Mouse (Mus musculus): ENCODE results near the gene Eddm3b. TPM values are rescaled to one million over a fixed set of nuclear protein-coding genes. Genes with fewer than 3 reads are reported as not detected.
"Not testable (repeated sequence)": the region's sequence is repeated elsewhere in the genome, so short reads cannot be mapped to it uniquely, and the experiment has no call there.

Gene Eddm3b
- polyA plus RNA-seq, 1 experiment from 2014 or later = not detected

DNA sequence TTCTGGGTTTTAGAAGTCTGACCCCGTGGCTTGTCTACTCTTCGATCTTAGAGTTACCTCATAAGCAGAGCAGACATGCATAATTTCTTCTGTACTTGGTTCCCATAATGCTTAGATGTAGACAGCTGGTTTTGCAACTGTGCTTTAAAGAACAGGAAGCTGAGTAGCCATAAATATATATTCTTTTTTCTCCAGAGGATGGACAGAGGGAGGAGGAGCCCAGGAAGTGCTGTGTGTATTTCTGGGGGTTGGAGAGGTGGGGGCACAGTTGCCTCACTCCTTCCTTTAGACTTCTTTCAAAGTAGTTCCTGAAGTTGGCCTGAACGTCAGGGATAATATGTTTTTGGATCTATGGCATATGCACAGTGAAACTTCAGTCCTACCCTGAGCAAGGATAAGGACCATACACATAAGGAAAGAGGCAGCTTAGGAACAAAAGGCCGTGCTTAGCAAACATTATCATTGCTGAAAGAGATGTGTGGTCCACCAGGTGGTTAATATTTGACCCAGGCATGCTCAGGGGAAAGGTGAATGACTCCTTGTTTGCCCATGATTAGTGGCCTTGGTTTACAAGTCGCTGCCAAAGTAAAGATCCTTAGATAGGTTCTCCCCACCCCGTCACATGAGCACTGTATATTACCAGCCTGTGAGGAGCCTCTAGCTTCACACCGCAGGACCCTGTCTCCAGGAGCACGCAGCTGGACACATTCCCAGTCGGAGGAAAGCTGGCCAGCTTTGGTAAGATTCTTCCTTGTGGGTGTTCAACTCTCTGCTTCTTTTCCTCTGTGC is 18.3 kb upstream of the Eddm3b start:
- peak; percentile 53; the same call in 1 of the 2 replicates for ATAC-seq (ENCODE audit: insufficient read depth)
- no peaks in the 10 kb centered on the region for H3K36me3 ChIP-seq (replicated peaks)
- no peak overlapping the region for H3K4me3 ChIP-seq (replicated peaks)
- H3K27me3 ChIP-seq = peaks cover 4% of the 10 kb centered on the region; the same call in 1 of the 2 replicates
- 44% methylated on average over 9 of the region's 9 CpGs for WGBS (ENCODE audit: insufficient replicate concordance)
- no peak overlapping the region for H3K9ac ChIP-seq
- no peak overlapping the region for H3K27ac ChIP-seq (replicated peaks)
- H3K4me1 ChIP-seq (replicated peaks) = peaks cover 49% of the 10 kb centered on the region
- H3K4me2 ChIP-seq = peak overlapping the region; percentile 15
- no peaks in the 10 kb centered on the region for H3K9me3 ChIP-seq (replicated peaks)

DNA sequence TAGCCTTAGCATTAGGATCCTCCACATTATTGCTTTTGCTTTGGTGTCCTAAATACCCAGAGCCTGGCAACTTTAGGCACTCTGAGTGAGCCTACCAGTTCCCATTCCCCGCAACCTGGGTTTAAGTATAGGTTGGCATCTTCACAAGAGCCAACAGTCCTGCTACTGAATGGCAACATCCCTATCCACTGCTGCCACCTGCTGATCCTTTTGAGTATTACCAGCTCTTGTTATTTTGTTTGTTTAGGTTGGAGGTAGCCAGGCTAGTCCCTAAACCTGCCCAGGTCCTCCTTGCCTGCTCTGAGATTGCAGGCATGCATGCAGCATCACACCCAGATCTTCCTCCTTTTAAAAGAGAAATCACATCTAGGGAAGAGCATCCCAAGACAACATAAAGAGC is 15.9 kb upstream of the Eddm3b start:
- not testable (repeated sequence) for H3K4me3 ChIP-seq (replicated peaks); H3K27me3 ChIP-seq; H3K36me3 ChIP-seq (replicated peaks); H3K4me2 ChIP-seq; ATAC-seq (ENCODE audit: insufficient read depth); H3K9ac ChIP-seq; H3K27ac ChIP-seq (replicated peaks); H3K9me3 ChIP-seq (replicated peaks)
- 34% methylated on average over 1 of the region's 1 CpGs for WGBS (ENCODE audit: insufficient replicate concordance)
- H3K4me1 ChIP-seq (replicated peaks) = peaks cover 34% of the 10 kb centered on the region

DNA sequence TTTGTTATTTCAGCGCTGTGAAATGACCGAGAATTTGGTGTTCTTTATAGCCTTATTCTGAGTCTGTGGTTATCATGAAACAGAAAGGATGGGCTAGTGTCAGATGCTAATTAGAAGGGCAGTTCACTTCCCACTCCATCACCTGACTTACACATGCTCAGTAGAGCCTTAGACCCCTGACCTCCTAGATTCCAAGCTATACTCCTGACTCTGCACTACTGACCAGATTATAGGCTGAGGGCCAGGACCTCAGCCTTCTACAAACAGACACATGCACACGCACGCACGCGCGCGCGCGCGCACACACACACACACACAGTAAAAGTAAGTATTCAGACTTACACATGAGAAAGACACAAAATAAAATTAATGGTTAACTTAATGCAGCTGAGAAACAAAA is 15.3 kb upstream of the Eddm3b start:
- H3K27me3 ChIP-seq = no peaks in the 10 kb centered on the region
- H3K4me2 ChIP-seq = no peak overlapping the region
- H3K36me3 ChIP-seq (replicated peaks) = no peaks in the 10 kb centered on the region
- 90% methylated on average over 11 of the region's 11 CpGs for WGBS (ENCODE audit: insufficient replicate concordance)
- H3K9me3 ChIP-seq (replicated peaks) = no peaks in the 10 kb centered on the region
- no peak overlapping the region for H3K9ac ChIP-seq
- no peak for ATAC-seq (ENCODE audit: insufficient read depth)
- peaks cover 27% of the 10 kb centered on the region for H3K4me1 ChIP-seq (replicated peaks)
- no peak overlapping the region for H3K27ac ChIP-seq (replicated peaks)
- H3K4me3 ChIP-seq (replicated peaks) = no peak overlapping the region

DNA sequence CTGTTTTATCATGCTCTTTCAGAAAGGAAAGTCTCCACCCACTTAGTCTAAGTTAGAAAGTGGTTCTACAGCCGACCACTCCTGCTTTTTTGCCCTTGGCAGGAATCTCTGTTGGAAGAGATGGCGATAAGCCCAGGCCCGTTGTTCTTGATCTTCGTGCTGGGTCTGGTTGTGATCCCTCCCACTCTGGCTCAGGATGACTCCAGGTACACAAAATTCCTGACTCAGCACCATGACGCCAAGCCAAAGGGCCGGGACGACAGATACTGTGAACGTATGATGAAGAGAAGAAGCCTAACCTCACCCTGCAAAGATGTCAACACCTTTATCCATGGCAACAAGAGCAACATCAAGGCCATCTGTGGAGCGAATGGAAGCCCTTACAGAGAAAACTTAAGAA is 12.9 kb upstream of the Eddm3b start:
- Histone ChIP-seq H3K4me2 (no peak overlapping the region), H3K9me3 (replicated peaks) (no peaks in the 10 kb centered on the region), H3K4me1 (replicated peaks) (peaks cover 18% of the 10 kb centered on the region), H3K27me3 (no peaks in the 10 kb centered on the region), H3K36me3 (replicated peaks) (no peaks in the 10 kb centered on the region), H3K9ac (no peak overlapping the region), H3K27ac (replicated peaks) (no peak overlapping the region), H3K4me3 (replicated peaks) (no peak overlapping the region)
- ATAC-seq (ENCODE audit: insufficient read depth) = no peak
- WGBS (ENCODE audit: insufficient replicate concordance) = 64% methylated on average over 9 of the region's 9 CpGs

DNA sequence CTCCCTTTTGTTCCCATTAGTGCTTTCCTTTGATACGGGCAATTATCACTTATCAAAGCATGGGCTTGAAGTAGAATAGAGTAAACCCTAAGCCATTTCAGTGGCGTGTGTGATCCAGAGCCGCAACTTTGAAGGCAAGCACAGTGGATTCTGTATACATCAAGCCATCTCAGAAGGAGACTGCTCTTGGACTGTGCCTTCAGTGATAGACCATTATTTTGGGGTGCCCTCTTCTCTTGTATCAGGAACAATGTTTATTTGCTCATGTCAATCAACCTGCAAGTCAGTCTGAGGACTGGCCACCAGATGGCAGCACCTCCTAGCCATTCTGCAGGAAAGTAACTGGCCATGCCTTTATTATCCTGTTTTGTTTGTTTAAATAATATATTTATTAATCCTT is 11.0 kb upstream of the Eddm3b start:
- no peak; the same call in 1 of the 2 replicates for ATAC-seq (ENCODE audit: insufficient read depth)
- no peak overlapping the region for H3K27ac ChIP-seq (replicated peaks)
- H3K9me3 ChIP-seq (replicated peaks) = no peaks in the 10 kb centered on the region
- H3K27me3 ChIP-seq = no peaks in the 10 kb centered on the region
- no peak overlapping the region for H3K4me2 ChIP-seq
- H3K36me3 ChIP-seq (replicated peaks) = no peaks in the 10 kb centered on the region
- peaks cover 24% of the 10 kb centered on the region for H3K4me1 ChIP-seq (replicated peaks)
- H3K4me3 ChIP-seq (replicated peaks) = no peak overlapping the region
- WGBS (ENCODE audit: insufficient replicate concordance) = 70% methylated on average over 3 of the region's 3 CpGs
- H3K9ac ChIP-seq = no peak overlapping the region

DNA sequence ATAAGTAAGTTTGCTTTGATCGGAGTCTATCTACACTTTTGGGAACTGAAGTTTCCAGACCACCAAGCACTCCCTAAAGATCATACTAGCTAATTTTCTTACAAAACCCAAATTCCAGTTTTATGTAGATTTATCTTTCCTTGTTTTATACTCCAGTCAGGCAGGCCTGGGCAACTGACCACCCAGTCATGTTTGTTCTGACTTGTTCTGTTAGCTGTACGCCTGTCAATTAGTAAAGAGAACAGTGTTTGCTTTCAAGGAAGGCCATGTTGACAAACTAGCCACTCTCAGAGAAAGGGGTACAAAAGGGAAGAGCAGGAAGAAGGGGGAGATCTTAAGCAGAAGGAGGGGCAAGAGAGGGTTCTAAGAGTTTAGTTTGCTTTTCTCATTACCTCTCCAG is 9.9 kb upstream of the Eddm3b start:
- ATAC-seq (ENCODE audit: insufficient read depth) = no peak
- H3K27ac ChIP-seq (replicated peaks) = no peak overlapping the region
- no peaks in the 10 kb centered on the region for H3K36me3 ChIP-seq (replicated peaks)

DNA sequence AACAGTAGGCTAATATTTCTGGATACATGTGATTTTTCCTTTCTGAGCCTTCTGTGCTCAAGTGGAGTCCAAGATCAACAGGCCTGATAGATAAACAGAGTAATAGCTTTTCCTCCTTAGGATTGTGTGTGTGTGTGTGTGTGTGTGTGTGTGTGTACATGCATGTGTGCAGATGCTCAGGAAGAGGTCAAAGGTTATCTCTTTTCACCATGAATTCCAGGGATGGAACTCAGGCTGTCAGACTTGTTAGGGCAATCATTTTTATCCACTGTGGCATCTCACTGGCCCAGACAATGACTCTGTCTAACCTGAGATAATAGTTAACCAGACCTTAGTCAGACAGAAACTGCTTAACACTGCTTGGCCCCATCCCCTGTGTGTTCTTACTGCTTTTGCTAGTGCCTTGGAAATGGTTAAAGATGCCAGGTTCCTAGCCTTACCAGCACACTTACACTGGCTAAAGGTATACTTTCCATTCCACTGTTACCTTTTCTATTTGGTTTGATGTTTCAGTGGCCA is 7.7 kb upstream of the Eddm3b start:
- Histone ChIP-seq H3K4me1 (replicated peaks) (peaks cover 21% of the 10 kb centered on the region), H3K27me3 (no peaks in the 10 kb centered on the region), H3K9me3 (replicated peaks) (no peaks in the 10 kb centered on the region), H3K4me2 (no peak overlapping the region), H3K9ac (no peak overlapping the region), H3K36me3 (replicated peaks) (no peaks in the 10 kb centered on the region), H3K27ac (replicated peaks) (no peak overlapping the region), H3K4me3 (replicated peaks) (no peak overlapping the region)
- no peak for ATAC-seq (ENCODE audit: insufficient read depth)

More for the DNA sequence above, 9.9 kb upstream of the Eddm3b start:
- Histone ChIP-seq H3K27me3 (no peaks in the 10 kb centered on the region), H3K9ac (no peak overlapping the region), H3K4me1 (replicated peaks) (peaks cover 21% of the 10 kb centered on the region), H3K4me2 (no peak overlapping the region), H3K4me3 (replicated peaks) (no peak overlapping the region), H3K9me3 (replicated peaks) (no peaks in the 10 kb centered on the region)
- WGBS (ENCODE audit: insufficient replicate concordance) = 69% methylated on average over 2 of the region's 2 CpGs

DNA sequence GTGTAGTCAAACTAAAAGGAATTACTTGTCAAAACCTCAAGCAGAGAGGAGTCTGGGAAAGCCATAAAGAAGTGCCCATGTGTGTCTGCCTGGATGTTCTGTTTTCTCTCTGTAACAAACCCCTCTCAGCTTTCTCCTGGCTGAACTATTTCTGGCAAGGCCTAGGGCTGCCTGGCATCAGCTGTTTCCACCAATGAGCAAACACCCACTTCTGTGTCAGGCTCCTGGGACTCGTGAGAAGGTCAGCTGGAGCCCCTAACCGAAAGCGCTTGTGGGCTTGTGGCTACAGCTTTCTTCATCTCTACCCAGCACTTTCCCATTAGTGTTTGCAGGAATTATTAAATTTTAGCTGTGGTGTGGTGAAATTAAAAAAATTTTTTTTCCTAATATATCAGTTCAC is 2.3 kb upstream of the Eddm3b start:
- ATAC-seq (ENCODE audit: insufficient read depth) = no peak
- H3K27me3 ChIP-seq = no peaks in the 10 kb centered on the region
- H3K4me1 ChIP-seq (replicated peaks) = peaks cover 6% of the 10 kb centered on the region; the same call in 1 of the 2 replicates
- H3K27ac ChIP-seq (replicated peaks) = no peak overlapping the region
- H3K4me2 ChIP-seq = no peak overlapping the region
- no peaks in the 10 kb centered on the region for H3K9me3 ChIP-seq (replicated peaks)
- WGBS (ENCODE audit: insufficient replicate concordance) = 56% methylated on average over 3 of the region's 3 CpGs
- H3K36me3 ChIP-seq (replicated peaks) = no peaks in the 10 kb centered on the region
- H3K9ac ChIP-seq = no peak overlapping the region
- H3K4me3 ChIP-seq (replicated peaks) = no peak overlapping the region

DNA sequence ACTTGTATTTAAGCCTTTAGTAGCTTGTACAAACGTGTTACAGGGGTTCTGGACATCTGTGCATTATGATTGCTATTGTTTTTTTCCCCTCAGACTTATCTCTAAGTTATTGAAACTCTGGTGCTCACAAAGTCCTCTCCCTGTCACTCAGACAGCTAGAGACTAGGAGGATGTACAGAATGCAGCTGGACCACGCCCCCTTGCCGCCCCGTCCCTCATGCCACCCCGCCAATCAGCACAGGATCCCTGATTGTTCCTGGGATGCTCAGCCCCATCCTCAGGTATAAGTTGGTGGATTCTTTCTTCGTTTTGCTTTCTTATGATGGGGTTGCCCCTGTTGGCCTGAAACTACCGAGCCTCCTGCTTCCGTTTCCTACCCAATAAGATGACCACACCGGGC is 750 bp upstream of the Eddm3b start:
- no peak overlapping the region for H3K4me3 ChIP-seq (replicated peaks)
- no peaks in the 10 kb centered on the region for H3K27me3 ChIP-seq
- H3K36me3 ChIP-seq (replicated peaks) = no peaks in the 10 kb centered on the region
- H3K9me3 ChIP-seq (replicated peaks) = no peaks in the 10 kb centered on the region
- peaks cover 6% of the 10 kb centered on the region; the same call in 1 of the 2 replicates for H3K4me1 ChIP-seq (replicated peaks)
- no peak overlapping the region for H3K4me2 ChIP-seq
- 46% methylated on average over 9 of the region's 9 CpGs for WGBS (ENCODE audit: insufficient replicate concordance)
- no peak overlapping the region for H3K27ac ChIP-seq (replicated peaks)
- ATAC-seq (ENCODE audit: insufficient read depth) = no peak
- no peak overlapping the region for H3K9ac ChIP-seq

DNA sequence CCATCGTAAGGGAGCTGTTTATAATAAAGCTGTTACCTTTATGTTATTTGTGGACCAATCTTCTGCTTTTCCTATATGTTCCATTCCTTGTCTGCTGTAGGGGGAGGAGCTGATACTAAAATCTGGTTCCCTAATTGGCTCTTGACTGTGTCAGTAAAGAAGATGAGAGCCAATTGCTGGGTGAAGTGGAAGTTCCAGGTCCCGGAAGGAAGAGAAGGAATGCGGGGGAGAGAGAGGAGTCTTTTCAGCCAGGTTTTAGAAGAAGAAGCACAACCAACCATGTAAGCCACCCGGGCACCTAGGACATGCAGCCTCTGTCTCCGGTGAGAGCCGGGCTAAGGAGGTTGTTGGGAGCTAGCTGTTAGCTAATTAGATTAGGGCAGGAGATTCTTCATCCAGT is 11.5 kb downstream of the Eddm3b start:
- Histone ChIP-seq H3K9me3 (replicated peaks) (no peaks in the 10 kb centered on the region), H3K9ac (no peak overlapping the region), H3K4me2 (no peak overlapping the region), H3K36me3 (replicated peaks) (no peaks in the 10 kb centered on the region), H3K27me3 (no peaks in the 10 kb centered on the region), H3K4me3 (replicated peaks) (no peak overlapping the region), H3K27ac (replicated peaks) (peak overlapping the region; percentile 49; the same call in 1 of the 2 replicates), H3K4me1 (replicated peaks) (peaks cover 62% of the 10 kb centered on the region)
- ATAC-seq (ENCODE audit: insufficient read depth) = no peak
- 83% methylated on average over 6 of the region's 6 CpGs for WGBS (ENCODE audit: insufficient replicate concordance)

DNA sequence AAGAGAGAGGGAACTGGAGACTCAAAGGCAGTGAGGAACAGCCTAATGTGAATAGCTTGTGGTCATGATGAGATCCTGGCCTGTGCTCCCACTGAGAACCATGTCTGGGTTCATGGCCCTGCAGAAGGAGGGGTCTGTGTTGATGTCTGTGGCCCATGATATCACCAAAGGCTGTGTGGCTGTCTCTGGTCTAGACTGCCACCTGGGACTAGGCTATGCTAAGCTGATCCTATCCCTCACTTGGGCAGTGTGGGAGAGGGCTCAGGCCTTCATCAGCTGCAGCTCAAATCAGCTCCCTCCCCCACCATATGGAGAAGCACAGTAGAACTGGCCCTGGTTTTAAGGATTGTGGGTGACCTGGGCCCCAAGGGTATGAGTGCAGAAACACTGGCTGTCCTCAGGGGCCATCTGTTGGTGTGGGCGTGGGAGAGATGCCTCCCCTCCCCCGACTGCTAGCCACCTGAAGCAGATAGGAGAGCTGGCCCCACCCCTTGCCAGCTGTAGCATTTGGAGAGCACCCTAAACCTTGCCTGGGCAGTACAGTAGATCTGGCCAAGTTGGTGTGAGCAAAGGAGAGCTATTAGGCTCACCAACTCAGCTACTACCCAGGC is 13.5 kb downstream of the Eddm3b start:
- H3K27ac ChIP-seq (replicated peaks) = peak overlapping the region; percentile 95
- WGBS (ENCODE audit: insufficient replicate concordance) = 15% methylated on average over 2 of the region's 2 CpGs
- no peaks in the 10 kb centered on the region for H3K9me3 ChIP-seq (replicated peaks)
- peak; percentile 83 for ATAC-seq (ENCODE audit: insufficient read depth)
- H3K27me3 ChIP-seq = no peaks in the 10 kb centered on the region
- peaks cover 78% of the 10 kb centered on the region for H3K4me1 ChIP-seq (replicated peaks)
- H3K4me2 ChIP-seq = peak overlapping the region; percentile 74
- no peaks in the 10 kb centered on the region for H3K36me3 ChIP-seq (replicated peaks)
- peak overlapping the region; percentile 36; the same call in 1 of the 2 replicates for H3K9ac ChIP-seq
- H3K4me3 ChIP-seq (replicated peaks) = peak overlapping the region; percentile 15; the same call in 1 of the 2 replicates

Data from liver, embryonic 15.5 days (tissue).